Mouse (Mus musculus) embryonic facial prominence, embryonic 15.5 days (tissue): ENCODE data around the gene D7Ertd443e. TPM values are rescaled to one million over a fixed set of nuclear protein-coding genes. Genes with fewer than 3 reads are reported as not detected.

Experiments used
- ATAC-seq: fragments of 200-750 bp; cut with Nextera tagmentation; 2 replicates; pipeline ENCODE4 v1.8.0; 2017; ENCODE audit warnings: low read depth, moderate TSS enrichment; ENCODE audit not compliant: insufficient number of reproducible peaks, low FRiP score, low TSS enrichment
- H3K27ac ChIP-seq: fragments of 300-500 bp; sonication (generic); replicated peaks from 2 replicates; pipeline ENCODE4 v1.5.1; 2015; ENCODE audit warnings: mild to moderate bottlenecking, inconsistent platforms
- H3K27me3 ChIP-seq: fragments of 300-500 bp; sonication (generic); 2 replicates; pipeline ENCODE4 v1.6.1; 2015; ENCODE audit warnings: inconsistent platforms
- H3K36me3 ChIP-seq: fragments of 300-500 bp; sonication (generic); 2 replicates; pipeline ENCODE4 v1.6.1; 2015; ENCODE audit warnings: mild to moderate bottlenecking, inconsistent platforms
- H3K4me1 ChIP-seq: fragments of 300-500 bp; sonication (generic); 2 replicates; pipeline ENCODE4 v1.6.1; 2015; ENCODE audit warnings: inconsistent platforms
- H3K4me2 ChIP-seq: fragments of 300-500 bp; sonication (generic); replicated peaks from 2 replicates; pipeline ENCODE4 v1.6.1; 2015; ENCODE audit warnings: mild to moderate bottlenecking, inconsistent platforms
- H3K4me3 ChIP-seq: fragments of 300-500 bp; sonication (generic); replicated peaks from 2 replicates; pipeline ENCODE4 v1.5.1; 2015; ENCODE audit warnings: mild to moderate bottlenecking, inconsistent platforms
- H3K9ac ChIP-seq: fragments of 300-500 bp; sonication (generic); 2 replicates; pipeline ENCODE4 v1.6.1; 2015; ENCODE audit warnings: inconsistent platforms
- H3K9me3 ChIP-seq: fragments of 300-500 bp; sonication (generic); replicated peaks from 2 replicates; pipeline ENCODE4 v1.6.1; 2016; ENCODE audit warnings: inconsistent platforms
- WGBS: fragments of 180-500 bp; shearing (Covaris S2); methylation state at CpG from one replicate; pipeline ENCODE4 v1.1.7; 2015; 5-methylcytosine and 5-hydroxymethylcytosine counted together
- polyA plus RNA-seq: library from polyadenylated mRNA; unstranded; fragments of >200 nt; fragmentation: Nextera tagmentation; extraction: Ambion mirVana; gene quantifications from 2 replicates; pipeline ENCODE4 v1.2.1, GENCODE M21; 2015

The D7Ertd443e gene
- polyA plus RNA-seq, 1 experiment from 2014 or later: 0.51 TPM

- no peaks in the 10 kb centered on the region for H3K36me3 ChIP-seq
- under 1% methylated on average over 74 of the region's 90 CpGs for WGBS
- peak overlapping the region; percentile 98 for H3K4me2 ChIP-seq
- peak overlapping the region; percentile 43 for H3K9ac ChIP-seq
- peak; percentile 75 for ATAC-seq
- H3K9me3 ChIP-seq: no peaks in the 10 kb centered on the region
- peak overlapping the region; percentile 79 for H3K27ac ChIP-seq
- peak overlapping the region; percentile 65 for H3K4me3 ChIP-seq
- H3K27me3 ChIP-seq: peaks cover 24% of the 10 kb centered on the region
- H3K4me1 ChIP-seq: peaks cover 17% of the 10 kb centered on the region
Measured at GRCm38 (mm10) chr7:134224741-134225612, 160.5 kb downstream of the D7Ertd443e start.

- Histone ChIP-seq H3K36me3 (no peaks in the 10 kb centered on the region), H3K4me2 (peak overlapping the region; percentile 98), H3K9ac (peak overlapping the region; percentile 43), H3K9me3 (no peaks in the 10 kb centered on the region), H3K27me3 (peaks cover 24% of the 10 kb centered on the region), H3K4me1 (peaks cover 17% of the 10 kb centered on the region), H3K27ac (peak overlapping the region; percentile 79), H3K4me3 (peak overlapping the region; percentile 65)
- peak; percentile 13; the same call in 1 of the 2 replicates for ATAC-seq
- WGBS: 0% methylated on average over 14 of the region's 14 CpGs
Measured at GRCm38 (mm10) chr7:134224421-134224740, 161.1 kb downstream of the D7Ertd443e start.

DNA sequence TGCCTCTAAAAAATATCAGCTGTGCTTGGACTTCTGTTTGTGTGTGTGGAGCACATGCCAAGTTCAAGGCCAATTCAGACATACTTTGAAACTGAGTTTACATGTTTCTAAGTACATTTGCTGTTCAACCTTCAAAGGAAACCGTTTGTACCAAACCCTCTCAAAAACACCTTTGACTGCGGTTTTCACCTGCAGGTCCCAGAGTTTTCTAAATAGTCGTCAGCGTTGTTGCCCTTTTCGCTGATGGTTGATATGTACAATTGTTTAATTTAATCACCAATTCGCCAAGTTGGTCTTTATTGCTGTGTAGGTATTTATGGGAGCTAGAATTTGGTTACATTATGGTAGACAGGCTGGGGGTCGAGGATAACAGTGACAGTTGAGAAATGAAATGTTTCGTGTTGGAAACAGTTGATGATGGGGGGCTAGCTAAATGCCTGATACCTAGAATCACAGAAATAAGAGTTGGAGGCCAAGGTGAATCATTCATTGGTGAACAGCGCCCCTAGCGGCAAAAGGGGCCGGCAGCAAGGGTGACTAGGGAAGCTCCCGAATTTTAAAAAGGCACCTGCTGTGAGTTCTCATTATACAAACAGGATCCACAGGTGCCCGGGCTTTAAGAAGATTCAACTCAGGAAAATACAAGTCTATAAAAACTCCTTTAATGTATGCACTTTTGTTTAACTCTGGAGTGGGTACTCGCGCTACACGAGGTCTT is 161.9 kb downstream of the D7Ertd443e start:
- Histone ChIP-seq H3K4me1 (peaks cover 17% of the 10 kb centered on the region), H3K27ac (no peak overlapping the region)
- WGBS: 28% methylated on average over 16 of the region's 16 CpGs

More for the DNA sequence above, 161.9 kb downstream of the D7Ertd443e start:
- no peak for ATAC-seq
- Histone ChIP-seq H3K27me3 (peaks cover 24% of the 10 kb centered on the region), H3K36me3 (no peaks in the 10 kb centered on the region), H3K4me2 (peak overlapping the region; percentile 98), H3K4me3 (peak overlapping the region; percentile 65), H3K9me3 (no peaks in the 10 kb centered on the region), H3K9ac (no peak overlapping the region)

Other genes with a start within 250 kb of the D7Ertd443e start
- 10.4 and 11.7 TPM in 2 replicates for gene Adam12, start 153.5 kb downstream of the D7Ertd443e start, polyA plus RNA-seq